Mouse (Mus musculus) stomach, embryonic 14.5 days (tissue): Measurements from ENCODE around the gene Nucb2. TPM values are rescaled to one million over a fixed set of nuclear protein-coding genes. Genes with fewer than 3 reads are reported as not detected.

Experiments used
- ATAC-seq: fragments of 200-750 bp; cut with Nextera tagmentation; 2 replicates; pipeline ENCODE4 v1.8.0; 2017; ENCODE audit warnings: low read depth, moderate TSS enrichment; ENCODE audit not compliant: insufficient number of reproducible peaks, insufficient read depth, low FRiP score
- H3K27ac ChIP-seq: fragments of 300-500 bp; sonication (generic); 2 replicates; pipeline ENCODE4 v1.5.1; 2014; ENCODE audit warnings: mild to moderate bottlenecking, low read length, moderate library complexity, mixed read lengths
- H3K27me3 ChIP-seq: fragments of 300-500 bp; sonication (generic); 2 replicates; pipeline ENCODE4 v1.6.1; 2014; ENCODE audit warnings: low read length, control low read depth, mixed read lengths; ENCODE audit not compliant: control insufficient read depth, insufficient read depth
- H3K36me3 ChIP-seq: fragments of 300-500 bp; sonication (generic); 2 replicates; pipeline ENCODE4 v1.6.1; 2014; ENCODE audit warnings: mild to moderate bottlenecking, control low read depth, low read length, moderate library complexity, mixed read lengths; ENCODE audit not compliant: control insufficient read depth, insufficient read depth
- H3K4me1 ChIP-seq: fragments of 300-500 bp; sonication (generic); 2 replicates; pipeline ENCODE4 v1.6.1; 2014; ENCODE audit warnings: low read length, control low read depth, mixed read lengths; ENCODE audit not compliant: control insufficient read depth, insufficient read depth
- H3K4me2 ChIP-seq: fragments of 300-500 bp; sonication (generic); replicated peaks from 2 replicates; pipeline ENCODE4 v1.6.1; 2014; ENCODE audit warnings: low read depth, low read length, control low read depth
- H3K4me3 ChIP-seq: fragments of 300-500 bp; sonication (generic); 2 replicates; pipeline ENCODE4 v1.5.1; 2014; ENCODE audit warnings: low read depth, low read length, control low read depth
- H3K9ac ChIP-seq: fragments of 300-500 bp; sonication (generic); replicated peaks from 2 replicates; pipeline ENCODE4 v1.6.1; 2014; ENCODE audit warnings: low read depth, mild to moderate bottlenecking, control low read depth, low read length, moderate library complexity, mixed read lengths
- H3K9me3 ChIP-seq: fragments of 300-500 bp; sonication (generic); 2 replicates; pipeline ENCODE4 v1.6.1; 2016; ENCODE audit warnings: low read depth, low read length, control low read depth; ENCODE audit not compliant: control insufficient read depth
- WGBS: fragments of 180-500 bp; shearing (Covaris S2); extraction: QIAGEN DNeasy Blood & Tissue Kit; methylation state at CpG from one replicate; pipeline ENCODE4 v1.1.7; 2014; 5-methylcytosine and 5-hydroxymethylcytosine counted together
- polyA plus RNA-seq: library from polyadenylated mRNA; unstranded; fragments of >200 nt; fragmentation: Nextera tagmentation; extraction: Ambion mirVana; gene quantifications from 2 replicates; pipeline ENCODE4 v1.2.1, GENCODE M21; 2014

Gene Nucb2
- polyA plus RNA-seq, 1 experiment from 2014 or later = 23.0 TPM

DNA sequence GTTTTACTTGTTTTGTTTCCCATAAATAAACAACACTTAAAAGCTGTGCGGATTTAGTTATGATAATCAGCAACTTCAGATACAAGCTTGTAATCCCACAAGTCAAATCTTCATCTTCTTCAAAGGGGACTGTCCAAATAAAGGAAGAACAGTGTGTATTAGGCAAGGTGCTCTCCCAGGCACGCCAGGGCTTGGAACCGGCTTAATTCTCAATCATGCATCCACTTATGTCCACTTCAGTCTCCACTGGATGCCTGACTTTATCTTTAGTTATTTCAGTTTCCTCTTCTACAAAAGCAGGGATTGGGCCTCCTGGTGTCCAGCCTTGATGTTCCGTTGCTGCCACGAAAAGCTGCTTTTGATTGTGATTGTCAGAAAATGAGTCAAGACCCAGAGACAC lies 20.4 kb upstream of the Nucb2 start:
- Histone ChIP-seq H3K4me3 (no peak overlapping the region), H3K27me3 (no peaks in the 10 kb centered on the region), H3K27ac (no peak overlapping the region), H3K4me2 (no peak overlapping the region), H3K4me1 (no peaks in the 10 kb centered on the region), H3K36me3 (no peaks in the 10 kb centered on the region), H3K9ac (no peak overlapping the region), H3K9me3 (no peaks in the 10 kb centered on the region)
- ATAC-seq = no peak
- WGBS = 67% methylated on average over 5 of the region's 5 CpGs

DNA sequence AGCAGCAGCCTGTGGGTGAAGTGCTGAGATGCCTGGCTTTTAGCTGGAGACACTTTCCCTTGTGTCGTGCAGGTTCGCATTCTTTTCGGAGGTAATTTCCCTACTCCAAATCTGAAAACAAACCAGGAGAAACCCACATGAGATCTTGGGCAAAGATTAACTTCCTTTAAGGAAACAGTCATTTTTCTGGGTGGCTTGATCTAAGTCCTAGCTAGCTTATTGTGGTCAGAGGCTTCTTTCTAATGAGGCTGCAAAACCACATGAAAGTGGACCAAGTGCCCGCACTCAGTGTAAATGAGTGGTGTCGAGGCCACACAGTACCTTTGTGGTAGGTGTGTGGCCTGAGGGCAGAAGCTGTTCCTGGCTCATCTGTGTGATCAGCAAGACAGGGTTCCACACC lies 20.0 kb upstream of the Nucb2 start:
- Histone ChIP-seq H3K27ac (no peak overlapping the region), H3K4me3 (no peak overlapping the region)

DNA sequence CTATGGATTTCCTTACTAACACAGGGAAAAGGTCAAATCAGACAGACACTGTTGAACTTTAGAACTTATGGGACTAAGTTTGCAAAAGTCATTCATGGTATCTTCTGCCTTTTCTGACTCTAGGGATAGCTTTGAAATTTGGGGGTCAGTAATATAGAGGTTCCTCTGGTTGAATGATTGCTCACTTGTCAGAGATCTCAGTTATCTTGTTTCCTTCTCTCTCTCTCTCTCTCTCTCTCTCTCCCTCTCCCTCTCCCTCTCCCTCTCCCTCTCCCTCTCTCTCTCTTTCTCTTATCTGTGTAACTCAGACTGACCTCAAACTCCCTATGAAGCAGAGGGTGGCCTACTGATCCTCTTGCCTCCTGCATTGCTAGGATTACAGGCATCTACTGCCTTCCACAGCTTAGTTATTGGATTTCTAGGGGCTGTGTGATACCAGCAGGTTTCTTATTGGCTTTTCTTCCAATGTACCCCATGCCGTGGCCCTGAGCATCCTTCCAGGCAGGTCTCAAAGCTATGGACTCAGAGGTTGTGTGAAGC lies 19.0 kb upstream of the Nucb2 start:
- no peak overlapping the region for H3K4me2 ChIP-seq
- no peaks in the 10 kb centered on the region for H3K4me1 ChIP-seq
- no peak overlapping the region for H3K9ac ChIP-seq
- ATAC-seq = no peak
- no peaks in the 10 kb centered on the region for H3K27me3 ChIP-seq
- no peak overlapping the region for H3K4me3 ChIP-seq
- no peaks in the 10 kb centered on the region for H3K36me3 ChIP-seq
- WGBS = 85% methylated on average over 1 of the region's 1 CpGs
- H3K9me3 ChIP-seq = no peaks in the 10 kb centered on the region
- H3K27ac ChIP-seq = no peak overlapping the region

More for the DNA sequence above, 20.0 kb upstream of the Nucb2 start:
- Histone ChIP-seq H3K27me3 (no peaks in the 10 kb centered on the region), H3K9me3 (no peaks in the 10 kb centered on the region), H3K4me1 (no peaks in the 10 kb centered on the region), H3K4me2 (no peak overlapping the region), H3K9ac (no peak overlapping the region), H3K36me3 (no peaks in the 10 kb centered on the region)
- no peak for ATAC-seq
- WGBS = 79% methylated on average over 5 of the region's 5 CpGs

DNA sequence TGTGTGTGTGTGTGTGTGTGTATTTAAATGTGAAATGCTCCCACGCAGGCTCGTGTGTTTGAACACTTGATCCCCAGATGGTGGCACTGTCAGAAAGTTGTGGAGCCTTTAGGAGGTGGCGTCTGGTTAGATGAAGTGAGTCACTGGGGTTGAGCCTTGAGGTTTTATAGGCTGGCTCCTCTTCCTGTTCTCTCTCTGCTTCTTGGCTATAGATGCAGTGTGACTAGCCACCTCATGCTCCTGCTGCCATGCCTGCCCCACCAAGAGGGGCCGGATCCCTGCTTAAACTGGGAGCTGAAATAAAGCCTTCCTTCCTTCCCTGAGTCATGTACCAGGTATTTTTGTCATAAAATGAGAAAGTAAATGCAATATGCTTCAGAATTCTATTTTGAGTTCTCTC lies 13.1 kb upstream of the Nucb2 start:
- no peaks in the 10 kb centered on the region for H3K9me3 ChIP-seq
- ATAC-seq = no peak
- H3K4me3 ChIP-seq = no peak overlapping the region
- H3K36me3 ChIP-seq = no peaks in the 10 kb centered on the region
- no peak overlapping the region for H3K9ac ChIP-seq
- WGBS = 73% methylated on average over 4 of the region's 4 CpGs
- H3K4me2 ChIP-seq = no peak overlapping the region
- no peak overlapping the region for H3K27ac ChIP-seq
- no peaks in the 10 kb centered on the region for H3K4me1 ChIP-seq
- H3K27me3 ChIP-seq = no peaks in the 10 kb centered on the region

DNA sequence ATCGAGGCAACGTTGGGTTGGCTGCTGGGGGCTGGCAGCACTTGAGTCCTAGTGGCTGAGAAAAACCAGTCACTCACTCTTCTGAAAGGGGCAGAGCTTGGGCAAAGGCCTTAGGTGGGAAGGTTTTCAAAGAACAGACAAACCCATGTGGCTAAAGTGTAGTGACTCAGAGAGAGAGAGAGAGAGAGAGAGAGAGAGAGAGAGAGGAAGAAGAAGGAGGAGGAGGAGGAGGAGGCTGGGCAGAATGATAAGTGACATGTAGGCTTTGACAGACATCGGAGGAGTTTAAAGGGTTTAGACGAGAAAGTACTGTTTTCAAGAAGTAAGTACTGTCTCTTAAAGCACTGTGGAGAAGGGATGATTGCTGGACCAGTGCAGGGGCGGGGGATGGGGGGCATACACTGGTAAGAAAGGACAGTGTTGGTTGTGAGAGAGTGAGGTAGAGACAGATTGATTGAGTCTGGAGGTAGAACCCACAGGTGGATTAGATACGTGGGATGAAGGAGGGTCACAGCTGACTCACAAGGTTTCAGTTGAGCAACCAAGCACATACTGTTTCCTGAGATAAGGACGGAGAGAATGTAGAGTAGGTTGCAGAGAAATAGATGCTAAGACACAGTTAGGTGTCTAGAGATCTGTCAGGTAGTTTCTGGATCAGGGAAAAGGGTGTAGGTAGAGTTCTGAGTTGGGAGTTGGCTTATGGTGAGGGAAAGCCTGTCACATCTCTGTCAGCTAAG lies 10.7 kb upstream of the Nucb2 start:
- Histone ChIP-seq H3K36me3 (no peaks in the 10 kb centered on the region), H3K4me2 (no peak overlapping the region), H3K27ac (no peak overlapping the region), H3K9ac (no peak overlapping the region), H3K4me1 (no peaks in the 10 kb centered on the region), H3K9me3 (no peaks in the 10 kb centered on the region), H3K4me3 (no peak overlapping the region), H3K27me3 (no peaks in the 10 kb centered on the region)
- 82% methylated on average over 7 of the region's 7 CpGs for WGBS
- ATAC-seq = no peak

DNA sequence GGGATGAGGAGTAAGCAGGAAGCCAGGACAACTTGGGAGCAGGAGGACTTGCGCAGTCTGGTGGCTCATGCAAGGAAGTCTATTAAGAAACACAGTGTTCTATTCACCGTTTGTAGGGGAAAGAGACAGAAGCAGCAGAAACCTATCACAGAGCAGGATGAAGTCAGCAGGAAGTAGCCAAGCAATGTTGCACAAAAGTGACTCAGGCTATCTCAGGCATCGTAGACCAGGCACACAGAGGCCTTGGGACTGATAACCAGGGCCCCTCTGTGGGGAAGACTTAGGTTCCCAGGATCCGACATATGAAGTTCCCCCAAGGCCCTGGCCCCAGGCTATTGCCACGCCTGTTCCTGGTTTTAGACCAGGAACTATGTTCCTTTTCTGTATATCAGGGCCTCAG lies 9.6 kb upstream of the Nucb2 start:
- no peak overlapping the region for H3K9ac ChIP-seq
- 77% methylated on average over 5 of the region's 5 CpGs for WGBS
- no peaks in the 10 kb centered on the region for H3K36me3 ChIP-seq
- H3K27ac ChIP-seq = no peak overlapping the region
- H3K27me3 ChIP-seq = no peaks in the 10 kb centered on the region
- H3K9me3 ChIP-seq = no peaks in the 10 kb centered on the region
- H3K4me1 ChIP-seq = no peaks in the 10 kb centered on the region
- no peak overlapping the region for H3K4me2 ChIP-seq
- H3K4me3 ChIP-seq = no peak overlapping the region
- no peak for ATAC-seq

DNA sequence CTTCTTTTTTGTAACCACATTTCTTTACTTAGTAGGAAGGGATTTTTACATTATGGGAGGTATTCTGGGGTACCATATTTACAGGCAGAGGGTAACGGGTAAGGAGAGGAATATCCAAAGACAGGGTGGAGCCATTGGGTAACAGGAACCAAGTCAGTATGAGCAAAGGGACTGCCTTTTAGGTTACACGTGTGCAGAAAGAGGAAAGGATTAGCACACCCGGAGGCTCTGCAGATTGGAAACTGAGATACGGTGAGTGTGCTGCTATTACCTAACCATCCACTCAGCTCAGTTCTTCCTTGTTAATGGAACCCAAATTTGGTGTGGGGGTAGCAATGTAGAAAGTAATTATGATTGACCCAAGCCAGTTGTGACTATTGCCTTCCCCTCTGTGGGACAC lies 7.4 kb upstream of the Nucb2 start:
- H3K27me3 ChIP-seq = no peaks in the 10 kb centered on the region
- no peak overlapping the region for H3K4me2 ChIP-seq
- no peak overlapping the region for H3K9ac ChIP-seq
- WGBS = 92% methylated on average over 4 of the region's 4 CpGs
- no peak for ATAC-seq
- no peak overlapping the region for H3K27ac ChIP-seq
- no peaks in the 10 kb centered on the region for H3K36me3 ChIP-seq
- H3K9me3 ChIP-seq = no peaks in the 10 kb centered on the region
- H3K4me3 ChIP-seq = no peak overlapping the region
- no peaks in the 10 kb centered on the region for H3K4me1 ChIP-seq

DNA sequence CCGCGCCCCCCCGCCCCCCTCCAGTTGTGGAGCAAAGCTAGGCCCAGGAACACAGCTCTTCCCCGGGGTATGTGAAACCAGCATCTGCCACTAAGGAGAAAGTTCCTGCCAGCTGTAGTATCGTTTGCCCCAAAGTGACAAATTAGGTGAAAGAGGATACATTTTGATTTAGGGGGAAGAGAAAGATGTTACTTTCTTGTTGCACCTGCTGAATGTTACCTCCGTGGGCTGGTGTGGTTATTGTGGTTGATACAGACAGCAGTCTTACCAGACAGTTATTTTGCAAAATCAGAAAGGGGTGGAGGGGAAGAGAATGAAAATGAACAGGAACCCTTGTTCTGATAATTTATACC lies 625 bp downstream of the Nucb2 start:
- no peak for ATAC-seq
- 2% methylated on average over 6 of the region's 6 CpGs for WGBS
- peak overlapping the region; percentile 71 for H3K4me3 ChIP-seq
- H3K4me2 ChIP-seq = peak overlapping the region; percentile 91
- no peaks in the 10 kb centered on the region for H3K27me3 ChIP-seq
- H3K4me1 ChIP-seq = no peaks in the 10 kb centered on the region
- H3K9ac ChIP-seq = peak overlapping the region; percentile 66
- H3K36me3 ChIP-seq = no peaks in the 10 kb centered on the region
- no peaks in the 10 kb centered on the region for H3K9me3 ChIP-seq
- no peak overlapping the region for H3K27ac ChIP-seq

DNA sequence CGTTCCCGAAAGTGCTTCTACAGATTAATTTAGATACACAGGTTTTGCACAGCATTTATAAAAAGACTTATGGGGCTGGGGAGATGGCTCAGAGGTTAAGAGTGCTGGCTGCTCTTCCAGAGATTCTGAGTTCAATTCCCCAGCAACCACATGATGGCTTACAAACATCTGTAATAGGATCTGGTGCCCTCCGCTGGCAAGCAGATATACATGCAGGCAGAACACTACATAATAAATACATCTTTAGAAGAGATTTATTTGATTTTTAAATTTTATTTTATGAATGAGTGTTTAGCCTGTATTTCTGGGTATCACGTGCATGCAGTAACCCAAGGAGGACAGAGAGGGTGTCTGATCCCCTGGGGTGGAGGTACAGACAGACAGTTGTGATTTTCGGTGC lies 9.9 kb downstream of the Nucb2 start:
- Histone ChIP-seq H3K9me3 (no peaks in the 10 kb centered on the region), H3K27ac (no peak overlapping the region), H3K4me3 (no peak overlapping the region), H3K4me2 (no peak overlapping the region), H3K9ac (no peak overlapping the region), H3K36me3 (no peaks in the 10 kb centered on the region), H3K27me3 (no peaks in the 10 kb centered on the region), H3K4me1 (0 out of 2 replicates have a peak, but pooled peaks cover 4% of the 10 kb centered on the region)
- ATAC-seq = no peak
- WGBS = 82% methylated on average over 5 of the region's 5 CpGs
